Mouse (Mus musculus): ENCODE data around the gene Cacna1c. TPM values are rescaled to one million over a fixed set of nuclear protein-coding genes. Genes with fewer than 3 reads are reported as not detected.

The Cacna1c gene
- polyA plus RNA-seq, 1 experiment from 2014 or later: 3.6 TPM

GRCm38 (mm10) chr6:118644866-118645265, 551.4 kb downstream of the Cacna1c start:
- Histone ChIP-seq H3K4me1 (no peaks in the 10 kb centered on the region), H3K9ac (no peak overlapping the region), H3K36me3 (ENCODE audit: poor library complexity, severe bottlenecking) (no peaks in the 10 kb centered on the region), H3K4me3 (no peak overlapping the region), H3K4me2 (no peak overlapping the region), H3K9me3 (replicated peaks) (no peaks in the 10 kb centered on the region), H3K27ac (no peak overlapping the region), H3K27me3 (no peaks in the 10 kb centered on the region)
- no peak for ATAC-seq
- WGBS: 89% methylated on average over 12 of the region's 12 CpGs

- 93% methylated on average over 2 of the region's 2 CpGs for WGBS
- H3K9ac ChIP-seq: no peak overlapping the region
- no peaks in the 10 kb centered on the region for H3K4me1 ChIP-seq
- H3K27ac ChIP-seq: no peak overlapping the region
- H3K9me3 ChIP-seq (replicated peaks): no peaks in the 10 kb centered on the region
- no peak for ATAC-seq
- no peaks in the 10 kb centered on the region for H3K27me3 ChIP-seq
- no peak overlapping the region for H3K4me2 ChIP-seq
- H3K36me3 ChIP-seq (ENCODE audit: poor library complexity, severe bottlenecking): no peaks in the 10 kb centered on the region
- H3K4me3 ChIP-seq: no peak overlapping the region
Measured at GRCm38 (mm10) chr6:118643541-118643940, 552.7 kb downstream of the Cacna1c start.

GRCm38 (mm10) chr6:118641671-118642325, 554.4 kb downstream of the Cacna1c start:
- peaks cover 5% of the 10 kb centered on the region for H3K9me3 ChIP-seq (replicated peaks)
- no peaks in the 10 kb centered on the region for H3K27me3 ChIP-seq
- H3K4me3 ChIP-seq: no peak overlapping the region
- no peak for ATAC-seq
- no peaks in the 10 kb centered on the region for H3K4me1 ChIP-seq
- no peak overlapping the region for H3K27ac ChIP-seq
- no peak overlapping the region for H3K9ac ChIP-seq
- no peak overlapping the region for H3K4me2 ChIP-seq
- peaks cover 4% of the 10 kb centered on the region for H3K36me3 ChIP-seq (ENCODE audit: poor library complexity, severe bottlenecking)
- WGBS: 78% methylated on average over 6 of the region's 6 CpGs

GRCm38 (mm10) chr6:118639816-118640215, 556.4 kb downstream of the Cacna1c start:
- no peak overlapping the region for H3K9ac ChIP-seq
- H3K4me3 ChIP-seq: no peak overlapping the region
- H3K27me3 ChIP-seq: no peaks in the 10 kb centered on the region
- H3K36me3 ChIP-seq (ENCODE audit: poor library complexity, severe bottlenecking): peaks cover 7% of the 10 kb centered on the region
- H3K4me2 ChIP-seq: no peak overlapping the region
- no peak for ATAC-seq
- no peak overlapping the region for H3K27ac ChIP-seq
- H3K9me3 ChIP-seq (replicated peaks): peaks cover 8% of the 10 kb centered on the region
- WGBS: 66% methylated on average over 2 of the region's 2 CpGs
- H3K4me1 ChIP-seq: no peaks in the 10 kb centered on the region

- peaks cover 7% of the 10 kb centered on the region for H3K36me3 ChIP-seq (ENCODE audit: poor library complexity, severe bottlenecking)
- no peak overlapping the region for H3K4me3 ChIP-seq
- H3K9ac ChIP-seq: no peak overlapping the region
- 89% methylated on average over 2 of the region's 2 CpGs for WGBS
- no peaks in the 10 kb centered on the region for H3K27me3 ChIP-seq
- H3K4me1 ChIP-seq: no peaks in the 10 kb centered on the region
- no peak for ATAC-seq
- no peak overlapping the region for H3K27ac ChIP-seq
- peaks cover 8% of the 10 kb centered on the region for H3K9me3 ChIP-seq (replicated peaks)
- no peak overlapping the region for H3K4me2 ChIP-seq
Measured at GRCm38 (mm10) chr6:118638911-118639310, 557.3 kb downstream of the Cacna1c start.

GRCm38 (mm10) chr6:118632491-118632890, 563.7 kb downstream of the Cacna1c start:
- Histone ChIP-seq H3K4me1 (no peaks in the 10 kb centered on the region), H3K27me3 (no peaks in the 10 kb centered on the region), H3K4me3 (no peak overlapping the region), H3K36me3 (ENCODE audit: poor library complexity, severe bottlenecking) (peaks cover 7% of the 10 kb centered on the region), H3K9me3 (replicated peaks) (peaks cover 8% of the 10 kb centered on the region), H3K27ac (no peak overlapping the region), H3K4me2 (no peak overlapping the region), H3K9ac (no peak overlapping the region)
- no peak for ATAC-seq
- 87% methylated on average over 2 of the region's 2 CpGs for WGBS

GRCm38 (mm10) chr6:118630006-118630405, 566.2 kb downstream of the Cacna1c start:
- H3K4me1 ChIP-seq: no peaks in the 10 kb centered on the region
- no peak overlapping the region for H3K4me2 ChIP-seq
- H3K9me3 ChIP-seq (replicated peaks): no peaks in the 10 kb centered on the region
- no peak overlapping the region for H3K4me3 ChIP-seq
- H3K27me3 ChIP-seq: no peaks in the 10 kb centered on the region
- no peak overlapping the region for H3K27ac ChIP-seq
- H3K9ac ChIP-seq: no peak overlapping the region
- WGBS: 83% methylated on average over 4 of the region's 4 CpGs
- no peak for ATAC-seq
- H3K36me3 ChIP-seq (ENCODE audit: poor library complexity, severe bottlenecking): no peaks in the 10 kb centered on the region

- Histone ChIP-seq H3K4me3 (no peak overlapping the region), H3K27me3 (no peaks in the 10 kb centered on the region), H3K4me1 (no peaks in the 10 kb centered on the region), H3K36me3 (ENCODE audit: poor library complexity, severe bottlenecking) (no peaks in the 10 kb centered on the region), H3K9me3 (replicated peaks) (no peaks in the 10 kb centered on the region), H3K4me2 (no peak overlapping the region), H3K9ac (no peak overlapping the region), H3K27ac (no peak overlapping the region)
- 57% methylated on average over 4 of the region's 4 CpGs for WGBS
- ATAC-seq: 0 out of 2 replicates have a peak, but pooled peaks have one; percentile 21
Measured at GRCm38 (mm10) chr6:118626246-118626645, 570.0 kb downstream of the Cacna1c start.

- Histone ChIP-seq H3K27me3 (no peaks in the 10 kb centered on the region), H3K9ac (no peak overlapping the region), H3K27ac (no peak overlapping the region), H3K4me3 (no peak overlapping the region), H3K4me1 (no peaks in the 10 kb centered on the region), H3K36me3 (ENCODE audit: poor library complexity, severe bottlenecking) (no peaks in the 10 kb centered on the region), H3K4me2 (no peak overlapping the region), H3K9me3 (replicated peaks) (no peaks in the 10 kb centered on the region)
- no peak for ATAC-seq
- 96% methylated on average over 3 of the region's 3 CpGs for WGBS
Measured at GRCm38 (mm10) chr6:118623609-118624008, 572.6 kb downstream of the Cacna1c start.

GRCm38 (mm10) chr6:118621866-118622265, 574.4 kb downstream of the Cacna1c start:
- H3K9ac ChIP-seq: no peak overlapping the region
- H3K4me3 ChIP-seq: no peak overlapping the region
- no peaks in the 10 kb centered on the region for H3K4me1 ChIP-seq
- no peaks in the 10 kb centered on the region for H3K27me3 ChIP-seq
- H3K9me3 ChIP-seq (replicated peaks): no peaks in the 10 kb centered on the region
- no peaks in the 10 kb centered on the region for H3K36me3 ChIP-seq (ENCODE audit: poor library complexity, severe bottlenecking)
- no peak for ATAC-seq
- no peak overlapping the region for H3K27ac ChIP-seq
- 77% methylated on average over 7 of the region's 7 CpGs for WGBS
- no peak overlapping the region for H3K4me2 ChIP-seq

GRCm38 (mm10) chr6:118621406-118621805, 574.8 kb downstream of the Cacna1c start:
- no peak overlapping the region for H3K9ac ChIP-seq
- H3K27ac ChIP-seq: no peak overlapping the region
- no peak for ATAC-seq
- H3K4me1 ChIP-seq: no peaks in the 10 kb centered on the region
- WGBS: 95% methylated on average over 3 of the region's 3 CpGs
- no peak overlapping the region for H3K4me2 ChIP-seq
- no peaks in the 10 kb centered on the region for H3K27me3 ChIP-seq
- H3K9me3 ChIP-seq (replicated peaks): no peaks in the 10 kb centered on the region
- no peaks in the 10 kb centered on the region for H3K36me3 ChIP-seq (ENCODE audit: poor library complexity, severe bottlenecking)
- H3K4me3 ChIP-seq: no peak overlapping the region

- 82% methylated on average over 6 of the region's 6 CpGs for WGBS
- Histone ChIP-seq H3K9me3 (replicated peaks) (no peaks in the 10 kb centered on the region), H3K9ac (no peak overlapping the region), H3K36me3 (ENCODE audit: poor library complexity, severe bottlenecking) (peaks cover 8% of the 10 kb centered on the region), H3K4me3 (no peak overlapping the region), H3K4me2 (no peak overlapping the region), H3K27ac (no peak overlapping the region), H3K27me3 (no peaks in the 10 kb centered on the region), H3K4me1 (no peaks in the 10 kb centered on the region)
- no peak for ATAC-seq
Measured at GRCm38 (mm10) chr6:118608906-118609305, 587.3 kb downstream of the Cacna1c start.

- H3K4me2 ChIP-seq: no peak overlapping the region
- H3K4me1 ChIP-seq: no peaks in the 10 kb centered on the region
- no peaks in the 10 kb centered on the region for H3K9me3 ChIP-seq (replicated peaks)
- H3K4me3 ChIP-seq: no peak overlapping the region
- H3K27ac ChIP-seq: no peak overlapping the region
- peaks cover 17% of the 10 kb centered on the region for H3K36me3 ChIP-seq (ENCODE audit: poor library complexity, severe bottlenecking)
- no peak overlapping the region for H3K9ac ChIP-seq
- WGBS: 74% methylated on average over 7 of the region's 7 CpGs
- ATAC-seq: no peak
- H3K27me3 ChIP-seq: no peaks in the 10 kb centered on the region
Measured at GRCm38 (mm10) chr6:118605974-118606373, 590.2 kb downstream of the Cacna1c start.

All from forebrain, embryonic 13.5 days (tissue).